In genomic region chr2:56997500-56997899, GRCm38 (mm10) we compare ENCODE assay signal across 22 mouse cellular contexts.
A peak's percentile ranks its signal among the peaks of the same experiment; 100 is the strongest.
DNase-seq lines count a peak whose midpoint lies in the region; ATAC-seq and TF ChIP-seq lines count a peak whose summit lies in the region.
"Had no signal": no experiment of that assay in that cellular context is flagged by ENCODE, and none has a peak within 500 bp of the region (broad histone marks: within the 10 kb centered on the region; RNA-seq: fewer than 3 reads in every experiment).

No protein-coding gene starts in this region.

- no peak overlapping the region for H3K4me2 ChIP-seq in heart, embryonic 12.5 days
- H3K4me2 ChIP-seq in midbrain, postnatal 0 days (ENCODE audit: low read depth, low read length, poor library complexity, severe bottlenecking): no peak overlapping the region
- peak overlapping the region; percentile 32; the same call in 1 of the 2 replicates for H3K4me2 ChIP-seq in embryonic facial prominence, embryonic 13.5 days
- H3K4me2 ChIP-seq: forebrain, embryonic 12.5 days had no signal

- no peaks in the 10 kb centered on the region for H3K36me3 ChIP-seq in heart, embryonic 12.5 days
- no peaks in the 10 kb centered on the region for H3K36me3 ChIP-seq in midbrain, postnatal 0 days (ENCODE audit: insufficient read depth, low read length)
- no peaks in the 10 kb centered on the region for H3K36me3 ChIP-seq in midbrain, embryonic 10.5 days
- H3K36me3 ChIP-seq in embryonic facial prominence, embryonic 13.5 days: no peaks in the 10 kb centered on the region
- H3K36me3 ChIP-seq: forebrain, embryonic 12.5 days had no signal

- no peak overlapping the region for H3K4me3 ChIP-seq in heart, embryonic 12.5 days
- H3K4me3 ChIP-seq in midbrain, postnatal 0 days (ENCODE audit: low read depth, low read length): no peak overlapping the region
- H3K4me3 ChIP-seq in midbrain, embryonic 10.5 days: no peak overlapping the region
- no peak overlapping the region for H3K4me3 ChIP-seq in embryonic facial prominence, embryonic 13.5 days
- H3K4me3 ChIP-seq: forebrain, embryonic 12.5 days; megakaryocyte, embryonic 14.5 days had no signal

- peaks cover 4% of the 10 kb centered on the region; the same call in 1 of the 2 replicates for H3K4me1 ChIP-seq in heart, embryonic 12.5 days (replicated peaks)
- H3K4me1 ChIP-seq in midbrain, postnatal 0 days (ENCODE audit: insufficient read depth, low read length): no peaks in the 10 kb centered on the region
- H3K4me1 ChIP-seq in midbrain, embryonic 10.5 days: no peaks in the 10 kb centered on the region
- H3K4me1 ChIP-seq in embryonic facial prominence, embryonic 13.5 days: 0 out of 2 replicates have a peak, but pooled peaks cover 6% of the 10 kb centered on the region
- H3K4me1 ChIP-seq: forebrain, embryonic 12.5 days; megakaryocyte, embryonic 14.5 days had no signal

- H3K27me3 ChIP-seq in heart, embryonic 12.5 days (replicated peaks): no peaks in the 10 kb centered on the region
- no peaks in the 10 kb centered on the region for H3K27me3 ChIP-seq in midbrain, postnatal 0 days (ENCODE audit: insufficient read depth, low read length)
- no peaks in the 10 kb centered on the region for H3K27me3 ChIP-seq in midbrain, embryonic 10.5 days (ENCODE audit: low read depth, poor library complexity, severe bottlenecking)
- no peaks in the 10 kb centered on the region for H3K27me3 ChIP-seq in embryonic facial prominence, embryonic 13.5 days
- H3K27me3 ChIP-seq: CH12.LX; forebrain, embryonic 12.5 days; megakaryocyte, embryonic 14.5 days had no signal

- ATAC-seq in heart, embryonic 12.5 days (ENCODE audit: insufficient number of reproducible peaks, low FRiP score): peak; percentile 33; the same call in 1 of the 2 replicates
- no peak for ATAC-seq in midbrain, postnatal 0 days (ENCODE audit: low FRiP score)
- no peak for ATAC-seq in embryonic facial prominence, embryonic 13.5 days (ENCODE audit: insufficient number of reproducible peaks, insufficient read depth, low FRiP score, low TSS enrichment, low read depth)
- ATAC-seq: liver, postnatal 0 days; midbrain, embryonic 16.5 days had no signal

- WGBS in heart, embryonic 12.5 days: 43% methylated on average over 10 of the region's 10 CpGs
- WGBS in midbrain, postnatal 0 days: 83% methylated on average over 10 of the region's 10 CpGs
- 82% methylated on average over 10 of the region's 10 CpGs for WGBS in midbrain, embryonic 10.5 days
- WGBS in embryonic facial prominence, embryonic 13.5 days: 29% methylated on average over 10 of the region's 10 CpGs

- no peak for TF ChIP-seq CTCF in midbrain, postnatal 0 days (IDR thresholded peaks at IDR 0.05)

- no peak overlapping the region for H3K27ac ChIP-seq in heart, embryonic 12.5 days (ENCODE audit: poor library complexity, severe bottlenecking)
- no peak overlapping the region for H3K27ac ChIP-seq in midbrain, postnatal 0 days (ENCODE audit: low read depth, low read length)
- no peak overlapping the region for H3K27ac ChIP-seq in midbrain, embryonic 10.5 days (replicated peaks)
- H3K27ac ChIP-seq in embryonic facial prominence, embryonic 13.5 days: no peak overlapping the region
- H3K27ac ChIP-seq: forebrain, embryonic 12.5 days; stomach, postnatal 0 days had no signal

- no peak for DNase-seq in heart, adult 8-10 months (ENCODE audit: low spot score)
- peak; percentile 27 for DNase-seq in midbrain, postnatal 0 days (ENCODE audit: low spot score)
- no peak for DNase-seq in midbrain, embryonic 10.5 days (ENCODE audit: low spot score)
- peak; percentile 2 for DNase-seq in mesoderm, embryonic 11.5 days (ENCODE audit: low read depth, low spot score)
- DNase-seq in adrenal gland, postnatal 25 days: no peak
- no peak for DNase-seq in right cerebral cortex, postnatal 4 days
- DNase-seq: adrenal gland, postnatal 36 days; cerebellum, adult 2 months; gastrocnemius, postnatal 10 days; kidney, adult 9 months; kidney, postnatal 25 days; left cerebral cortex, postnatal 4 days; liver; liver, postnatal 0 days; lung, postnatal 10 days had no signal

- no peaks in the 10 kb centered on the region for H3K9me3 ChIP-seq in heart, embryonic 12.5 days (replicated peaks)
- no peaks in the 10 kb centered on the region for H3K9me3 ChIP-seq in midbrain, postnatal 0 days (ENCODE audit: low read length)
- no peaks in the 10 kb centered on the region for H3K9me3 ChIP-seq in midbrain, embryonic 10.5 days (replicated peaks)
- no peaks in the 10 kb centered on the region for H3K9me3 ChIP-seq in embryonic facial prominence, embryonic 13.5 days
- H3K9me3 ChIP-seq: forebrain, embryonic 12.5 days had no signal

- H3K9ac ChIP-seq in heart, embryonic 12.5 days: no peak overlapping the region
- H3K9ac ChIP-seq in midbrain, postnatal 0 days (replicated peaks; ENCODE audit: low read length, poor library complexity, severe bottlenecking): no peak overlapping the region
- no peak overlapping the region for H3K9ac ChIP-seq in embryonic facial prominence, embryonic 13.5 days
- H3K9ac ChIP-seq: forebrain, embryonic 12.5 days; liver, postnatal 0 days had no signal

Comparison
In these comparisons a context has a peak if more than half of its experiments do, and no peak if none do; other contexts are left out.
1. DNase-seq: peak in midbrain, postnatal 0 days (single experiment) and mesoderm, embryonic 11.5 days (single experiment); none in heart, adult 8-10 months (single experiment), midbrain, embryonic 10.5 days (single experiment), adrenal gland, postnatal 25 days (single experiment) and right cerebral cortex, postnatal 4 days (single experiment).